Mouse (Mus musculus): ENCODE results near the gene Hs3st1. TPM values are rescaled to one million over a fixed set of nuclear protein-coding genes. Genes with fewer than 3 reads are reported as not detected.

Hs3st1 gene
- polyA plus RNA-seq, 2 experiments from 2014 or later, result not detected

- ATAC-seq, result no peak
Measured at GRCm38 (mm10) chr5:39643260-39643923, 111.9 kb downstream of the Hs3st1 start.

GRCm38 (mm10) chr5:39642222-39642770 lies 113.0 kb downstream of the Hs3st1 start:
- ATAC-seq, result no peak

- no peak for ATAC-seq
Measured at GRCm38 (mm10) chr5:39639438-39640177, 115.7 kb downstream of the Hs3st1 start.

GRCm38 (mm10) chr5:39638926-39639325 lies 116.3 kb downstream of the Hs3st1 start:
- no peak for ATAC-seq

- ATAC-seq, result no peak
Measured at GRCm38 (mm10) chr5:39637874-39638273, 117.4 kb downstream of the Hs3st1 start.

GRCm38 (mm10) chr5:39636090-39636489 lies 119.2 kb downstream of the Hs3st1 start:
- no peak for ATAC-seq

- ATAC-seq, result no peak
Measured at GRCm38 (mm10) chr5:39634300-39635047, 120.8 kb downstream of the Hs3st1 start.

- no peak for ATAC-seq
Measured at GRCm38 (mm10) chr5:39633206-39633605, 122.1 kb downstream of the Hs3st1 start.

GRCm38 (mm10) chr5:39630841-39631240 lies 124.4 kb downstream of the Hs3st1 start:
- ATAC-seq, result no peak

GRCm38 (mm10) chr5:39625037-39625473 lies 130.2 kb downstream of the Hs3st1 start:
- ATAC-seq, result no peak

GRCm38 (mm10) chr5:39624218-39624590 lies 131.1 kb downstream of the Hs3st1 start:
- no peak for ATAC-seq

GRCm38 (mm10) chr5:39623304-39624217 lies 131.7 kb downstream of the Hs3st1 start:
- ATAC-seq, result no peak

GRCm38 (mm10) chr5:39620206-39620866 lies 134.9 kb downstream of the Hs3st1 start:
- ATAC-seq, result no peak

- ATAC-seq, result no peak
Measured at GRCm38 (mm10) chr5:39617354-39617977, 137.8 kb downstream of the Hs3st1 start.

- no peak for ATAC-seq
Measured at GRCm38 (mm10) chr5:39615202-39615601, 140.1 kb downstream of the Hs3st1 start.

GRCm38 (mm10) chr5:39613534-39613933 lies 141.7 kb downstream of the Hs3st1 start:
- ATAC-seq, result no peak

- ATAC-seq, result no peak
Measured at GRCm38 (mm10) chr5:39612240-39612639, 143.0 kb downstream of the Hs3st1 start.

- no peak for ATAC-seq
Measured at GRCm38 (mm10) chr5:39608260-39608659, 147.0 kb downstream of the Hs3st1 start.

GRCm38 (mm10) chr5:39594737-39595136 lies 160.5 kb downstream of the Hs3st1 start:
- no peak for ATAC-seq

All from CD4-positive, CD25-positive, alpha-beta regulatory T cell, adult 4 months (primary cell).